Comparison of ENCODE assay signal across 7 mouse cellular contexts in the genomic region with DNA sequence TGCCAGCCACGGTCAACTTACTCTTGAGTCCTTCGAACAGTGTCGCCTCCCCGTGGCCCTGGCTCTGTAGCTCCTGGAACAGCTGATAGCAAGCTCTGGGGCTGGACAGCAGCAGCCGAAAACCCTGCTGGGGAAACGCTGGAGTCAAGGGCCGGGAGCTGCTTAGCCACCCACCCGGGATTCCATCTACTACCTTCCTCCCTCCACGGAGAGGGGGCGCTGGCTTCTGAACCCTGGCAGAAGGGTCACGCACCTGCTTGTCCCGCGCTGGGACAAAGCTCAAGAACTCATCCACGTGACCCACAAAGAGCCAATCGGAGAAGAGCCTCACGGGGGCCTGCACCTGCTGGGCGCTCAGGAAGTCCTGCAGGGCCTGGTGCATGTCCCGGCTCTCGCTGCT. TPM values are rescaled to one million over a fixed set of nuclear protein-coding genes. Genes with fewer than 3 reads are reported as not detected.
DNase-seq lines count a peak whose midpoint lies in the region; ATAC-seq and TF ChIP-seq lines count a peak whose summit lies in the region.

No protein-coding gene starts in this region.

- ATAC-seq in midbrain, embryonic 12.5 days (ENCODE audit: low FRiP score, low read depth) = no peak

- peak; percentile 11 for DNase-seq in cerebellum, adult 9-11 months
- peak; percentile 35 for DNase-seq in heart, postnatal 4 days
- peak; percentile 39 for DNase-seq in large intestine, adult 2 months (ENCODE audit: low read depth, low spot score)
- DNase-seq in urinary bladder, postnatal 25 days (ENCODE audit: low spot score) = no peak

- no peaks in the 10 kb centered on the region for H3K36me3 ChIP-seq in ES-Bruce4 (ENCODE audit: control insufficient read depth, insufficient read depth, low read length, poor library complexity, severe bottlenecking)
- no peaks in the 10 kb centered on the region for H3K36me3 ChIP-seq in midbrain, embryonic 12.5 days
- no peaks in the 10 kb centered on the region for H3K36me3 ChIP-seq in testis, adult 2 months (ENCODE audit: control insufficient read depth, insufficient read depth, low read length)

- peak overlapping the region; percentile 27; the same call in 1 of the 2 replicates for H3K4me3 ChIP-seq in ES-Bruce4 (ENCODE audit: low read depth, low read length)
- peak overlapping the region; percentile 25 for H3K4me3 ChIP-seq in midbrain, embryonic 12.5 days
- no peak overlapping the region; the same call in 1 of the 2 replicates for H3K4me3 ChIP-seq in testis, adult 2 months (ENCODE audit: control insufficient read depth, low read depth, low read length)

- 12% methylated on average over 19 of the region's 19 CpGs for WGBS in large intestine, adult 2 months
- WGBS in midbrain, embryonic 12.5 days = 5% methylated on average over 19 of the region's 19 CpGs

- no peaks in the 10 kb centered on the region for H3K9me3 ChIP-seq in ES-Bruce4 (replicated peaks; ENCODE audit: control insufficient read depth, insufficient read depth, low read length, poor library complexity, severe bottlenecking)
- H3K9me3 ChIP-seq in midbrain, embryonic 12.5 days = no peaks in the 10 kb centered on the region

- no peaks in the 10 kb centered on the region for H3K4me1 ChIP-seq in ES-Bruce4 (ENCODE audit: control insufficient read depth, insufficient read depth, low read length)
- peaks cover 14% of the 10 kb centered on the region for H3K4me1 ChIP-seq in midbrain, embryonic 12.5 days
- peaks cover 12% of the 10 kb centered on the region for H3K4me1 ChIP-seq in testis, adult 2 months (ENCODE audit: control insufficient read depth, insufficient read depth, low read length)

- no peak overlapping the region for H3K27ac ChIP-seq in ES-Bruce4 (ENCODE audit: insufficient read depth, low read length)
- no peak overlapping the region for H3K27ac ChIP-seq in midbrain, embryonic 12.5 days (replicated peaks)
- no peak overlapping the region for H3K27ac ChIP-seq in testis, adult 2 months (ENCODE audit: control insufficient read depth, insufficient read depth, low read depth, low read length)

- no peak overlapping the region for H3K9ac ChIP-seq in ES-Bruce4 (ENCODE audit: low read depth, poor library complexity, severe bottlenecking)
- no peak overlapping the region for H3K9ac ChIP-seq in midbrain, embryonic 12.5 days (replicated peaks)

- no peak for TF ChIP-seq CTCF in ES-Bruce4 (IDR thresholded peaks at IDR 0.05; ENCODE audit: low read depth, low read length)
- TF ChIP-seq CTCF in testis, adult 2 months (IDR thresholded peaks at IDR 0.05; ENCODE audit: control insufficient read depth, insufficient read depth, insufficient replicate concordance, low read depth, low read length) = 0 out of 2 replicates have a peak, but pooled peaks have one; percentile 6

- peak overlapping the region; percentile 52 for H3K4me2 ChIP-seq in midbrain, embryonic 12.5 days (replicated peaks)

- TF ChIP-seq EP300 in ES-Bruce4 (IDR thresholded peaks at IDR 0.05; ENCODE audit: insufficient read depth, low read depth, low read length) = no peak

- H3K27me3 ChIP-seq in ES-Bruce4 (ENCODE audit: control insufficient read depth, insufficient read depth, low read length, poor library complexity, severe bottlenecking) = no peaks in the 10 kb centered on the region
- H3K27me3 ChIP-seq in midbrain, embryonic 12.5 days = peaks cover 11% of the 10 kb centered on the region; the same call in 1 of the 2 replicates
- H3K27me3 ChIP-seq in testis, adult 2 months (ENCODE audit: control insufficient read depth, insufficient read depth, low read length) = no peaks in the 10 kb centered on the region

- TF ChIP-seq POLR2A in ES-Bruce4 (IDR thresholded peaks at IDR 0.05; ENCODE audit: insufficient read depth, low read length) = no peak
- TF ChIP-seq POLR2A in testis, adult 2 months (IDR thresholded peaks at IDR 0.05; ENCODE audit: control insufficient read depth, low read depth, low read length) = no peak

RNA-seq across cellular contexts. Expression of a gene that starts 7.9 kb away (rescaled TPM):
- 0.29 TPM in 1 of 2 replicates, not detected in the other for polyA plus RNA-seq in ES-Bruce4 (2011; ENCODE audit: insufficient read depth, insufficient read length, low read depth, missing spikeins)
- total RNA-seq in heart, postnatal 4 days (2021) = not detected
- polyA plus RNA-seq in large intestine, adult 2 months (2012; rRNA removed) = not detected in 2 replicates
- polyA plus RNA-seq in midbrain, embryonic 12.5 days (2016; fragmentation: Nextera tagmentation; extraction: Ambion mirVana) = not detected in 2 replicates
- 11.0 and 11.8 TPM in 2 replicates for polyA plus RNA-seq in testis, adult 2 months (2012; rRNA removed)

RNA-seq across cellular contexts. Expression of a gene that starts 23.7 kb away (rescaled TPM):
- 2.2 and 2.3 TPM in 2 replicates for polyA plus RNA-seq in ES-Bruce4 (2011; ENCODE audit: insufficient read depth, insufficient read length, low read depth, missing spikeins)
- total RNA-seq in heart, postnatal 4 days (2021) = under 1 TPM; 0.63 to 0.74 TPM
- 0.30 and 0.48 TPM in 2 replicates for polyA plus RNA-seq in large intestine, adult 2 months (2012; rRNA removed)
- polyA plus RNA-seq in midbrain, embryonic 12.5 days (2016; fragmentation: Nextera tagmentation; extraction: Ambion mirVana) = 0.10 and 0.47 TPM in 2 replicates
- 0.61 and 0.87 TPM in 2 replicates for polyA plus RNA-seq in testis, adult 2 months (2012; rRNA removed)

RNA-seq across cellular contexts. Expression of a gene that starts 50.0 kb away (rescaled TPM):
- polyA plus RNA-seq in ES-Bruce4 (2011; ENCODE audit: insufficient read depth, insufficient read length, low read depth, missing spikeins) = 222 and 227 TPM in 2 replicates
- 10 to 100 TPM; 38.2 to 38.5 TPM for total RNA-seq in heart, postnatal 4 days (2021)
- polyA plus RNA-seq in large intestine, adult 2 months (2012; rRNA removed) = 46.0 and 52.5 TPM in 2 replicates
- 72.2 and 75.5 TPM in 2 replicates for polyA plus RNA-seq in midbrain, embryonic 12.5 days (2016; fragmentation: Nextera tagmentation; extraction: Ambion mirVana)
- 30.0 and 32.1 TPM in 2 replicates for polyA plus RNA-seq in testis, adult 2 months (2012; rRNA removed)
